Mouse (Mus musculus) liver, embryonic 14.5 days (tissue): Measurements from ENCODE around the gene Hoxc12. TPM values are rescaled to one million over a fixed set of nuclear protein-coding genes. Genes with fewer than 3 reads are reported as not detected.

Experiments
- ATAC-seq: fragments of 200-750 bp; cut with Nextera tagmentation; 2 replicates; pipeline ENCODE4 v1.8.0; 2017; ENCODE audit warnings: moderate number of reproducible peaks, mild to moderate bottlenecking, moderate library complexity; ENCODE audit not compliant: insufficient read depth
- DNase-seq, 3 experiments: peaks; one replicate each; pipeline ENCODE4 v3.0.0-alpha.2; 2012 to 2013; ENCODE audit warnings: low read depth in 3 of 3, low spot score in 3 of 3
- H3K27ac ChIP-seq: fragments of 300-500 bp; sonication (generic); 2 replicates; pipeline ENCODE4 v1.5.1; 2014; ENCODE audit warnings: moderate library complexity, mild to moderate bottlenecking, control low read depth, inconsistent platforms
- H3K27me3 ChIP-seq: fragments of 300-500 bp; sonication (generic); 2 replicates; pipeline ENCODE4 v1.6.1; 2014; ENCODE audit warnings: mild to moderate bottlenecking, low read length, moderate library complexity; ENCODE audit not compliant: control insufficient read depth, insufficient read depth
- H3K36me3 ChIP-seq: fragments of 300-500 bp; sonication (generic); replicated peaks from 2 replicates; pipeline ENCODE4 v1.6.1; 2014; ENCODE audit warnings: low read depth; ENCODE audit not compliant: control insufficient read depth, insufficient read depth
- H3K4me1 ChIP-seq, 2 experiments: fragments of 200-500 bp in 1 of 2; fragments of 300-500 bp in 1 of 2; sonication (generic) in 1 of 2; replicated peaks; 2 replicates each; pipeline ENCODE4 v1.6.1; 2012 to 2014; ENCODE audit warnings: antibody characterized with exemption in 1 of 2, inconsistent platforms in 1 of 2, low read length in 1 of 2; ENCODE audit not compliant: control insufficient read depth in 2 of 2, insufficient read depth in 2 of 2
- H3K4me2 ChIP-seq: fragments of 300-500 bp; sonication (generic); 2 replicates; pipeline ENCODE4 v1.6.1; 2014; ENCODE audit warnings: low read depth, mild to moderate bottlenecking, control low read depth, moderate library complexity
- H3K4me3 ChIP-seq, 2 experiments: fragments of 200-500 bp in 1 of 2; fragments of 300-500 bp in 1 of 2; sonication (generic) in 1 of 2; 2 replicates each; pipeline ENCODE4 v1.5.1; 2012 to 2014; ENCODE audit warnings: low read depth in 2 of 2, low read length in 2 of 2, mild to moderate bottlenecking in 2 of 2, control low read depth in 1 of 2, inconsistent platforms in 1 of 2, moderate library complexity in 1 of 2; ENCODE audit not compliant: insufficient read depth in 1 of 2
- H3K9ac ChIP-seq: fragments of 300-500 bp; sonication (generic); replicated peaks from 2 replicates; pipeline ENCODE4 v1.6.1; 2014; ENCODE audit warnings: mild to moderate bottlenecking, control low read depth, moderate library complexity
- H3K9me3 ChIP-seq: fragments of 300-500 bp; sonication (generic); 2 replicates; pipeline ENCODE4 v1.6.1; 2016; ENCODE audit warnings: low read length, mixed read lengths; ENCODE audit not compliant: control insufficient read depth
- CTCF ChIP-seq: IDR thresholded peaks from 2 replicates; pipeline ENCODE4 v1.5.1; 2016; ENCODE audit warnings: antibody characterized with exemption, low read depth, control low read depth
- EP300 ChIP-seq: IDR thresholded peaks from 2 replicates; pipeline ENCODE4 v1.6.1; 2016; ENCODE audit warnings: antibody characterized with exemption, low read depth
- WGBS: fragments of 180-500 bp; shearing (Covaris S2); extraction: QIAGEN DNeasy Blood & Tissue Kit; methylation state at CpG from one replicate; pipeline ENCODE4 v1.1.7; 2014; ENCODE audit not compliant: insufficient replicate concordance; 5-methylcytosine and 5-hydroxymethylcytosine counted together
- polyA plus RNA-seq, 2 experiments: library from polyadenylated mRNA; depleted of rRNA in 1 of 2; stranded (reverse) in 1 of 2; unstranded in 1 of 2; fragments of >200 nt; fragmentation: Nextera tagmentation in 1 of 2; extraction: Ambion mirVana in 1 of 2; gene quantifications; 2 replicates each; pipeline versions ENCODE4 v1.2.1 to v1.2.3; 2012 to 2014

The Hoxc12 gene
- polyA plus RNA-seq, 2 experiments = not detected

- H3K9ac ChIP-seq = no peak overlapping the region
- no peak overlapping the region for H3K4me2 ChIP-seq
- no peak overlapping the region for H3K4me3 ChIP-seq
- no peak for TF ChIP-seq CTCF
- no peak for TF ChIP-seq EP300
- H3K9me3 ChIP-seq = no peaks in the 10 kb centered on the region
- H3K4me1 ChIP-seq = no peaks in the 10 kb centered on the region
- H3K27ac ChIP-seq = no peak overlapping the region
- DNase-seq = no peak
- peaks cover 94% of the 10 kb centered on the region for H3K27me3 ChIP-seq
- 7% methylated on average over 6 of the region's 6 CpGs for WGBS
- no peaks in the 10 kb centered on the region for H3K36me3 ChIP-seq
- no peak for ATAC-seq
Measured at GRCm38 (mm10) chr15:102922636-102923500, 13.7 kb upstream of the Hoxc12 start.

- TF ChIP-seq EP300 (no peak), CTCF (no peak)
- Histone ChIP-seq H3K9ac (no peak overlapping the region), H3K9me3 (no peaks in the 10 kb centered on the region), H3K4me3 (no peak overlapping the region), H3K36me3 (no peaks in the 10 kb centered on the region), H3K27me3 (peaks cover 92% of the 10 kb centered on the region), H3K27ac (no peak overlapping the region), H3K4me2 (no peak overlapping the region), H3K4me1 (no peaks in the 10 kb centered on the region)
- 2% methylated on average over 40 of the region's 40 CpGs for WGBS
- DNase-seq = no peak
- ATAC-seq = no peak
Measured at GRCm38 (mm10) chr15:102927032-102927645, 9.4 kb upstream of the Hoxc12 start.

DNA sequence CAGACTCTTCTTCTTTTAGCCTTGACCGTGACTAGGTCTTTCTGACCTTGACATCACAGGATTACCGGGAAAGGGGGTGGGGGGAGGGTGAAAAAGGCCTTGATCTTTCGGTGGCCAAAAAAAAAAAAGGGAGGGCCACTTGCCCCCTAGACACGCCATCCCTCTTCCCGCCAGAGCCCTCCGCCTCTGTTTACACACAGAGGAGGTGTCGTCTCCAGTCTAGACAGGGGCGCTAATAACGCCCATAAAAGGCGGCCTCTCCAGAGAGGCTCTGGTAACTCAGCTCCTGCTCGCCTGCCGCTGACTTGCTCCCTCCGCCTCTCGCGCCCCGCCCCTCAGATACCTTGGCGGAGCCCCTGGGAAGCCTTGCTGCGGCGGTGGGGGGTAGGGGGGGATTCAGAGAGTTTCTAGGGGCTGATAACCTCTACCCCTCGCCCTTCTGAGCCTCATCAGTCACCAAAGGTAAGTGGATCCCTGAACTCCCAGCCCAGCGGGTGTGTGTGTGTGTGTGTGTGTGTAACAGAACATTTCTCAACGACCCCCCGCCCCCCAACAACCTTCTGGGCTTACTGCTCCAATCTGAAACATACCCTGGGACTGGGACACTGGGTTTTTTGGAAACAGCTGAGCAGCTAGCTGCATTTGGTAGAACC is 4.7 kb upstream of the Hoxc12 start:
- no peaks in the 10 kb centered on the region for H3K36me3 ChIP-seq
- H3K27me3 ChIP-seq = peaks cover 97% of the 10 kb centered on the region
- H3K4me2 ChIP-seq = no peak overlapping the region
- ATAC-seq (no peak), DNase-seq (no peak)
- no peak for TF ChIP-seq EP300
- no peak for TF ChIP-seq CTCF
- under 1% methylated on average over 23 of the region's 23 CpGs for WGBS
- no peaks in the 10 kb centered on the region for H3K4me1 ChIP-seq
- no peaks in the 10 kb centered on the region for H3K9me3 ChIP-seq
- no peak overlapping the region for H3K27ac ChIP-seq
- H3K4me3 ChIP-seq = no peak overlapping the region
- no peak overlapping the region for H3K9ac ChIP-seq

DNA sequence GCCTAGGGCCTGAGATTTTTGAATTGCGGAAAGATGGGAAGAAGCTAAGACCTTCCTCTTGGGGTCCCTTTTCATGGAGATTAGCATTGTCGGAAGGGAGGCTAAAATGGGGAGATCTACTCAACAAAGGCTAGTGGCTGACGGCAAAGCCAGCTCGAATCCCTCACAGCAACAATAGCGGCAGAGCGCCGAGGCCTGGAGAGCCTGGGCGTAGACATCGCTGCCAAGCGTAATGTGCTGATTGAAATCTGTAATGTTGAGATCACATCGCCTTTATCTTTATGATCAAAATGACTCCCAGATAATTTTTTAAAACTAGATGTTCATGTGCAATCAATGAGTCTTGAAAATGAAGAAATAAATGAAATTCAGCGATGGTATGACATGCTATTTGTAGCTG is 2.1 kb upstream of the Hoxc12 start:
- no peaks in the 10 kb centered on the region for H3K36me3 ChIP-seq
- no peaks in the 10 kb centered on the region for H3K4me1 ChIP-seq
- DNase-seq (no peak), ATAC-seq (no peak)
- no peak overlapping the region for H3K9ac ChIP-seq
- no peak overlapping the region for H3K4me3 ChIP-seq
- H3K9me3 ChIP-seq = no peaks in the 10 kb centered on the region
- WGBS = 2% methylated on average over 12 of the region's 12 CpGs
- peaks cover 100% of the 10 kb centered on the region for H3K27me3 ChIP-seq
- no peak overlapping the region for H3K27ac ChIP-seq
- TF ChIP-seq CTCF (no peak), EP300 (no peak)
- no peak overlapping the region for H3K4me2 ChIP-seq

DNA sequence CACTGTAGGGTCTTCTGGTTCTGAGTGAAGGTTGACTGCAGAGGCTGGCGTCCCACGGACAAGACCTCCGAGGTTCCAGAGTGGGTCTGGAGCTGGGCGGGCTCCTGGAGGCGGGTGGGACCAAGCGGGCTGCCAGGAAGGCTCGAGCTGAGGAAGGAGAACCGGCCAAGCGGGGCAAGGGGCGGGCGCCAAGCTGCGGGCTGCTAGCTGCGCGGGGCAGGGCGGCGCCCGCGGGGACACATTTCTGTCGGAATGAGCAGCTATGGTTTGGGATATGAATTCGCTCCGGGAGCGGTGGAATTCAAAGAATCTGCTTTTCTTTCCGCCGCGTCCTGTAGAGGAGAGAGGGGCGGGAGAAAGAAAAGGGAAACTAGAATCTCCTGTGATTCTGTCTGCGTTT is 1.7 kb upstream of the Hoxc12 start:
- TF ChIP-seq EP300 (no peak), CTCF (no peak)
- H3K4me1 ChIP-seq = no peaks in the 10 kb centered on the region
- H3K27ac ChIP-seq = no peak overlapping the region
- DNase-seq = no peak
- no peak overlapping the region for H3K9ac ChIP-seq
- WGBS = 1% methylated on average over 26 of the region's 27 CpGs
- H3K36me3 ChIP-seq = no peaks in the 10 kb centered on the region
- H3K27me3 ChIP-seq = peaks cover 100% of the 10 kb centered on the region
- H3K9me3 ChIP-seq = no peaks in the 10 kb centered on the region
- H3K4me3 ChIP-seq = no peak overlapping the region
- ATAC-seq = no peak
- no peak overlapping the region for H3K4me2 ChIP-seq
